Mouse (Mus musculus): Measurements from ENCODE around the gene Map4k4.

- TF ChIP-seq MAX (IDR thresholded peaks at IDR 0.05; ENCODE audit: low read depth) (no peak), POLR2AphosphoS2 (IDR thresholded peaks at IDR 0.05; ENCODE audit: insufficient read length, low read depth) (no peak), E2F4 (IDR thresholded peaks at IDR 0.05; ENCODE audit: insufficient read depth) (no peak), CEBPB (IDR thresholded peaks at IDR 0.05; ENCODE audit: insufficient read depth, poor library complexity, severe bottlenecking) (no peak), POLR2A (IDR thresholded peaks at IDR 0.05; ENCODE audit: insufficient read length, low read depth) (no peak), MYOG (IDR thresholded peaks at IDR 0.05; ENCODE audit: control insufficient read depth in 1 of 3, insufficient read depth in 1 of 3, insufficient read length in 2 of 3, low read depth in 2 of 3) (no peak), USF1 (IDR thresholded peaks at IDR 0.05; ENCODE audit: low read depth) (no peak)
These were observed 41.5 kb upstream of the Map4k4 start for GRCm38 (mm10) chr1:39859213-39859612.
